Mouse (Mus musculus): ENCODE measurements at regions not wholly inside any gene's neighbourhood (a gene's known extent, or its start where the extent isn't known, plus 50 kb on each side); places are given as distances from the start of the nearest gene placed in this dataset.

- no peak for DNase-seq (ENCODE audit: low read depth, low spot score)
- 83% methylated on average over 4 of the region's 4 CpGs for WGBS
Measured at GRCm38 (mm10) chr7:129902256-129902655, 310.6 kb downstream of the Wdr11 start.

- 76% methylated on average over 5 of the region's 5 CpGs for WGBS
- DNase-seq (ENCODE audit: low read depth, low spot score): no peak
Measured at GRCm38 (mm10) chr7:129903126-129903525, 311.5 kb downstream of the Wdr11 start.

- no peak for DNase-seq (ENCODE audit: low read depth, low spot score)
- WGBS: 89% methylated on average over 1 of the region's 1 CpGs
Measured at GRCm38 (mm10) chr7:129906131-129906530, 314.5 kb downstream of the Wdr11 start.

DNA sequence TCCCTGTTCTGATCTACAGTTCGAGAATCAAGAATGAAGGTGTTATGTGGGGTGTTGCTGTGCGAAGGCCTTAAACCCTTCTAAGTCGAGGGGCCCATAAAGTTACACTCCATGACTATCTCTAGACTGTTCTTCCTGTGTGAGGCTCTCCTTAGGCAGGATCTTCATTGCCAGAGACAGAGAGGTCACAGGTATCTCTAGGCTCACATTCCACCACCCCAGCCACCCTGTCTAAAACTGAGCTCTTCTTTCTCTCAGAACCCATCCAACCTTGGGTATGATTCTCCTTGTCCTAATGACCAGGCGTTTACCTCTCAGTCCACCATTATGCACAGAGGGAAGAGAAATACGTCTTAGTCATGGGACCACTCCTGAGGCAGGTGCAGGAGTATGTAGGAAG is 317.2 kb downstream of the Wdr11 start:
- DNase-seq (ENCODE audit: low read depth, low spot score): no peak
- 90% methylated on average over 5 of the region's 5 CpGs for WGBS

GRCm38 (mm10) chr7:129909730-129910129 is 318.1 kb downstream of the Wdr11 start:
- no peak for DNase-seq (ENCODE audit: low read depth, low spot score)
- 62% methylated on average over 1 of the region's 1 CpGs for WGBS

DNA sequence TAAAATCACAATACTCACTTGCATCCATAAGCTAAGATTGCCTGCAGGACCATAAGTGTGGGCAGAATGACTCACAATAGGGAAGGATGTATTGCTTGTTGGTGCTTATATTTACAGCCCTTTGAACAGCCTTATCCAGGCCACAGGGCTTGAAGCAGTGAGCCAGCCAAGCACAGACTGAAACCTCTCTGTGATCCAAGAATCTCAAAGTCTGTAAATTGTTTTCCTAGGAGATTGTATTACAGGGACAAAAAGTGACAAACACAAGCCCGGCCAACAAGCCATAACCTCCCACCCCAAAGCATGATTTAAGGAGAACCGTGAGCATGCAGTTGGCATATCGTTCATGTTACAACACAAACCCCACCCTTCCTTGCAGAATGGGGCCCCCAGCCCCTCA is 319.2 kb downstream of the Wdr11 start:
- DNase-seq (ENCODE audit: low read depth, low spot score): peak; percentile 22

DNA sequence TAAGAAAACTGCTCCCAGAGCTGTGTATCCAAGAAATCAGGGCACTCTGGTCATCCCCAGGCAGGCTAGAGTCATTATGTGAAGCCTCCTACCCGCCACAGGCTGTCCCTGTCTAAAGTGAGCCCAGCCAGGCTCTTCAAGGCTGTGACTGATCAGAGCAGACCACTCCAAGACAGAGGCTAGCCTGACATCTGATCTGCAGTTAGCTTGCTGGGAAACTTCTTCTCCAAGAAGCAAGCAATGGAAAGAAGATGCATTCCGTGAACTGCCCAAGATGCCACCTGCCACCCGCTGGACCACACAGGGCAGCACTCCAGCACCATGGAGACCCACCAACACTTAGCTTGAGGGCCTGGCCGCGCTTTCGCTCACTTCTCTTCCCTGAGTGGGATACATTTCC is 323.2 kb downstream of the Wdr11 start:
- no peak for DNase-seq (ENCODE audit: low read depth, low spot score)
- WGBS: 94% methylated on average over 6 of the region's 6 CpGs

More for the DNA sequence above, 319.2 kb downstream of the Wdr11 start:
- WGBS: 25% methylated on average over 3 of the region's 3 CpGs

GRCm38 (mm10) chr7:129918240-129919200 is 326.9 kb downstream of the Wdr11 start:
- 88% methylated on average over 18 of the region's 18 CpGs for WGBS
- no peak for DNase-seq (ENCODE audit: low read depth, low spot score)

GRCm38 (mm10) chr7:129922291-129922690 is 330.6 kb downstream of the Wdr11 start:
- WGBS: 84% methylated on average over 7 of the region's 7 CpGs
- DNase-seq (ENCODE audit: low read depth, low spot score): no peak

DNA sequence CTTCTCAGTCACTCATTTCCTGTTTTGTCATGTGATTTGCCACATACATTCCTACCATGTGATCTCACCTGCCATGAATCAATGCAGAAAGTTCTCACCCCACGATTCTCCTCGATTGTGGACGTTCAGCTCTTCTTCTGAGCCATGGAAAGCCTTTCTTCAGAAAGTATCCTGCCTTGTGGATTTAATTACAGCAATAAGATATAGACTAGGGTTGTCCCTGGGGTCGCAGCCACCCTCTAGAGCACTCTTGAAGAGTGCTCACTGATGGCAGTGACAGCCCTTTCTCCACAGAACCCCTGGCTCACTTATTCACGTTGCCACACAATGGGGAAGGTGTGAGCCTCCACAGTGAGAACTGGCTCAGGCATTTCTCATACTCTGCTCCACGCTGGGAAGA is 345.1 kb downstream of the Wdr11 start:
- WGBS: 58% methylated on average over 6 of the region's 6 CpGs

DNA sequence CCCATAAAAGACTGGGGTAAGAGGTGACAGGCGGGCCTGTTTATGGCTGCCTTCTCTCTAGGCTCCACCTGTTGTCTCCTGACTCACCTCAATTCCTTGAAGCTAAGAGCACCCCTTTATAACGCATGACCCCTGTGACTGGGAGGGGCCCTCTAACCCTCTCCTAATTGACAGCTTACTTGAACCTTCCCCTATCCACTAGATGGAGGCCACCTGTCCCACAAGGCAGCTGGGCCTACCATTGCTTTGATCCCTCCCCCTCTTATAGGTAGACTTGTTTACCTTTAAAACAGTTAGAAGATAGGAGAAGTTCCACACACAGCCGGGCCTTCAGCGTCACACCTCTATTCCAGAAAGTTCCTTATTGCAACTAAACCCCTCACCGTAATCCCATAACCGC is 346.1 kb downstream of the Wdr11 start:
- peak; percentile 81 for DNase-seq (ENCODE audit: low read depth, low spot score)
- 39% methylated on average over 6 of the region's 6 CpGs for WGBS

More for the DNA sequence above, 345.1 kb downstream of the Wdr11 start:
- DNase-seq (ENCODE audit: low read depth, low spot score): no peak

- 28% methylated on average over 10 of the region's 10 CpGs for WGBS
- DNase-seq (ENCODE audit: low read depth, low spot score): peak; percentile 66
Measured at GRCm38 (mm10) chr7:129938141-129938540, 346.5 kb downstream of the Wdr11 start.

DNA sequence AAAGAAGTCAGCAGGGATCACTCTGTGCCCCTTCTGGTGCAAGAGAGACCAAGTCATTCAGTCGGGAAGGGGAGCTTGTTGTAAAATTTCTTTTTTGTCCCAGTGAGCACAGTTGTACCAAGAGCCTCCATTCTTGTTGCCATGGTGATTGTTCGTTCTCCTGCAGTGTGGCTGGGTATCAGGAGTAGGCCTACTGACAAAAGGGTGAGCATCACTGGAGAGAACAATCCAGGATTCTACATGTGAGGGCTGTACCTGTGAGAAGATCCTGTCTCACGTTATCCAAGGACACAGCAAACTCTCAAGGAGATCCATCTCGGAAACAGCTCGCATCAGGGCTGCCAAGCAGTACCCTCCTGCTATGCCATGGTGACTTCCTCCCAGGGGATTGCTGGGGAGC is 347.6 kb downstream of the Wdr11 start:
- no peak for DNase-seq (ENCODE audit: low read depth, low spot score)
- WGBS: 90% methylated on average over 5 of the region's 5 CpGs

DNA sequence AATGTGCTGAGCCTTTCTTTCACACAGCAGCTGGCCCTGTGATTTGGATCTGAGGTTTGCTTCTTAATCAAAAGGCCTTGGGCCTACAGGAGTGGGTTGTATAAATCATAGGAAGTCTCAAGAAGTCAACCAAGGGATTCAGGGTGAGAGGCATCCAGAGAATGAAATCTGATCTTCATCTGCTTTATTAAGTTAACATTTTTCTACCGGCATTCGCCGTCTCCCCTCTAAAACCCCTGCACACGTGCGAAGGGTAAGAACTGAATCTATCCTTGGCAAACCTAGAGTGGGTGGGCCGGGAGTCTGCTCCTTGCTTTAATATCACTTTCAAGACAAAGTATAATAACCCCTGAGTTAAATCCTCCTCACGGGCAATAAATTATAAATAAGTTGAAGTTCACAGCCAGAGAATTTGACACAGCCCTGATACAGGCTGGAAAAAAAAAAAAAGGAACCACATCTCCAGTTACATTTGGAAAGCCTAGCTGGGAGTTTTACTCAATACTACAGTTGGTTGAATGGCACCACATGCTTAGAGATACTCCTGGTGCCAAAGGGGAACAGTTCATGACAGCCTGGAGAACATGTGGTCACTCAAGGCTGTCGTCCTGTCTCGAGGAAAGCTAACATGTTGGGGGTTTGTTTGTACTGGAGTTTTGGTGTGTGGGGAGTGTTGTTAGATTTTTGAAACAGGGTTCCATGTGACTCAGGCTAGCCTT is 349.8 kb downstream of the Wdr11 start:
- whole genome bisulfite sequencing: 76% methylated on average over 9 of the region's 9 CpGs
- DNase-seq (ENCODE audit: low read depth, low spot score): no peak

DNA sequence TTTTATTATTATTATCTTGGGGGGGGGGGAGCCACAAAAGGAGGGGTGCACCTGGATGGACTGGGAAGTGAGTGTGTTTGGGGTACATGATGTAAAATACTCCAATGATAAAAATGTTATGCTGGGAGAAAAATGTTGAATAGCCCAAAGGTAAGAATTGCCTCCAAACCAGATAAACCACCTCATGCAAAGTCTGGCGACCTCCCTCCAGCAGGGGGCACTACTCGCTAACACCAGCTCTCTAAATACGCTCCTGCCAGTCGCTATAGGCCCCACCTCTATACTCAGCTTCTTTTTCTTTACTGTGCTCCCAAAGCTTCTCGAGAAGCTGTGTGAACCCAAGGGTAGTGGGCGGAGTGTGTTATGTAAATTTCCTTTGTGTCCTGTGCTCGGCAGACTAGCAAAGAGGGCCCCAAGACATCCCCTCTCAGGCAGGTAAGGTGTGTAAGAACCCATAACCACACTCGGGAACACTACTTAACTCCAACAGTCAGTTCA is 357.0 kb downstream of the Wdr11 start:
- DNase-seq (ENCODE audit: low read depth, low spot score): no peak
- WGBS: 85% methylated on average over 8 of the region's 8 CpGs

DNA sequence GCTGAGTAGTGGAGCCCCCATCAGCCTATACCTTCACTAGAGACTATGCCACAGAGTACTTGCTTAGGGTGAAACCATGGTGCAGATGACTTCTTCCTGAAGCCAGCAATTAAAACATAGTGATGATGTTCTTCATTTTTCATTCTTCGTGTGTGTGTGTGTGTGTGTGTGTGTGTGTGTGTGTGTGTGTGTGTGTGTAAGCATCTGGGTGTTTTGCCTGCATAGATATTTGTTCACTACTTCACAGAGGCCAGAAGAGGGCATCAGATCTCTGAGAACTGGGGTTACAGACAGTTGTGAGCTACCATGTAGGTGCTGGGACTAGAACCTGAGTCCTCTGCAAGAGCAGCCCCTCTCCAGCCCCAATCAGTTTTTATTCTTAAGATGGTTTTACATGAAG is 358.8 kb downstream of the Wdr11 start:
- WGBS: 81% methylated on average over 1 of the region's 1 CpGs
- DNase-seq (ENCODE audit: low read depth, low spot score): no peak

GRCm38 (mm10) chr7:129958379-129958778 is 366.7 kb downstream of the Wdr11 start:
- 52% methylated on average over 3 of the region's 3 CpGs for WGBS
- no peak for DNase-seq (ENCODE audit: low read depth, low spot score)

DNA sequence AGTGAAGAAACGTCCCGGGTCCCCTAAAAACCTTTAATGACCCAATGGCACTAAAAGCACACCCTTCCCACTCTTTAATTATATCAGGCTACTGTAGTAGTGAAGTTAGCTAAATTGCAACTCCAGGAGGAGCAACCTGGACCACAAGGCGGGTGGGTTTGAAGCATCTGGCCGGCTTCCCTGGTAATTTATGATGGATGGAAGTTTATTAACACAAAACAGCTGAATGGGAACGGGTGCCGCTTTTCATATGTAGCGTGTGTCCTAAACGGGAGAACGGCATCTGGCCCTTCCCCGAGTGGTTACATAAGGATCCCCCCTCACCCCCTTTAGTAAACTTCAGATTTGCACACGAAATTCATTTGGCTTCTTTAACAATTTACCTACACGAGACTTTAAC is 370.9 kb downstream of the Wdr11 start:
- DNase-seq (ENCODE audit: low read depth, low spot score): no peak
- WGBS: 66% methylated on average over 12 of the region's 12 CpGs

GRCm38 (mm10) chr7:129964192-129964591 is 372.5 kb downstream of the Wdr11 start:
- 54% methylated on average over 8 of the region's 8 CpGs for WGBS
- DNase-seq (ENCODE audit: low read depth, low spot score): no peak

GRCm38 (mm10) chr7:129965281-129966051 is 373.8 kb downstream of the Wdr11 start:
- WGBS: 50% methylated on average over 9 of the region's 9 CpGs
- DNase-seq (ENCODE audit: low read depth, low spot score): peak; percentile 48
